Mouse (Mus musculus) embryonic fibroblast, embryonic 13.5 days (primary cell): ENCODE measurements around the gene Dvl2.

Experiments used
- CTCF ChIP-seq: IDR thresholded peaks from 2 replicates; pipeline ENCODE4 v1.5.1; 2011; ENCODE audit warnings: mild to moderate bottlenecking, control low read depth, low read length, moderate library complexity, borderline replicate concordance; ENCODE audit not compliant: insufficient read depth
- POLR2A ChIP-seq: IDR thresholded peaks from 2 replicates; pipeline ENCODE4 v1.6.1; 2011; ENCODE audit warnings: low read depth, mild to moderate bottlenecking, control low read depth, low read length, moderate library complexity

DNA sequence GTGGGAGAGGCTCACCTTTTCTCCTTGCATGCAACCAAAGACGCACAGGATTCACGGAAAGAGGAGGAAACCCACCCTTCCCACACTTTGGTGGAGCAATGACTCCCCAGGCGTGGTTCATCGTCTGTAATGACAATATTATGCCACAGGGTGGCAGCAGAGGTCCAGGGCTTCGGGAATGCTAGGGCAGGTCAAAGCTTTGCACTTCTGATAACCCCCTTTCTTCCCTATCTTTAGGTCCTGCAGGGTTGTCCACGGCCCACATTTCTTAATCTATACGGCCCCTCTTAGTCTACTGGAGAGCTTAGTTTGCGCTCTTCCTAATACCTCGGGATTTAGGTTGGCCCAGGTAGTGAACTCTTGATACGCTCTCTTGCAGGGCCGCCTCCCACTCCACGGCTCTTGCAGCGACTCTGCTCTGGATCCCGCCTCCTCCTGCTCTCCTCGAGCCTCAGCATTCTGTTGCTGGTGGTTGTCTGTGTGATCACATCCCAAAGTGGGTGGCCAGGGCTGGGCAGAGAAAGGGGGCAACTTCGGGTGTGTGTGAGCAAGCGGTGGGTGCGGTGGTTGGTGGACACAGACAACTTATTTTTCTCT lies 55.3 kb downstream of the Dvl2 start:
- peak; percentile 64 for TF ChIP-seq CTCF
- no peak for TF ChIP-seq POLR2A
